28 mouse cellular contexts compared by ENCODE assay signal in the genomic region with DNA sequence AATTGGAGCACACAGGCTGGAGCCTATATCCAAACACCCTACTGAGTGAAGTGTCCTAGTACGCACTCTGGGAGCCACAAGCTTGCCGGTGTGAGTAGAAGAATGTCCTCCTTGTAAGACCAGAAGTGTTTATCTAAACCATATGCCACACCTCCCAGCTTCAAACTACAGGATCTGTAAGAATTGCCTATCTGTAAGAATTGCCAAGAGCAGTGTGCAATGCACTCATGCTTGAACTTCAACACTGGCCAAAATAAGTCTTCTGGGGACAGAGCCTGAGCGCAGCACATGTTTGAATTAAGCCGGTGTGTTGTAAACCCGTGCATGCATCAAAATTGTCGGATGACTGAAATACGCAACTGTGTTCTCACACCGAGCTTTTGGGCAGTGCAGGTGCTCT. TPM values are rescaled to one million over a fixed set of nuclear protein-coding genes. Genes with fewer than 3 reads are reported as not detected.
DNase-seq lines count a peak whose midpoint lies in the region; ATAC-seq and TF ChIP-seq lines count a peak whose summit lies in the region.
"Had no signal": no experiment of that assay in that cellular context is flagged by ENCODE, and none has a peak within 500 bp of the region (broad histone marks: within the 10 kb centered on the region; RNA-seq: fewer than 3 reads in every experiment).

No protein-coding gene starts in this region.

- H3K4me3 ChIP-seq in lung, adult 2 months (replicated peaks; ENCODE audit: extremely low read depth, low read depth, low read length): no peak overlapping the region
- H3K4me3 ChIP-seq in liver, embryonic 16.5 days (ENCODE audit: low read depth, low read length): no peak overlapping the region
- H3K4me3 ChIP-seq in lung, embryonic 16.5 days (ENCODE audit: low read length): no peak overlapping the region
- H3K4me3 ChIP-seq: embryonic facial prominence, embryonic 12.5 days; forebrain, embryonic 15.5 days; heart, embryonic 13.5 days; kidney, embryonic 15.5 days; limb, embryonic 12.5 days; midbrain, embryonic 10.5 days had no signal

- TF ChIP-seq CTCF in lung, adult 2 months (IDR thresholded peaks at IDR 0.05; ENCODE audit: insufficient read depth, low read length): no peak

- WGBS in lung, adult 2 months: 51% methylated on average over 8 of the region's 8 CpGs
- WGBS in liver, embryonic 16.5 days (ENCODE audit: insufficient replicate concordance): 65% methylated on average over 8 of the region's 8 CpGs
- 31% methylated on average over 8 of the region's 8 CpGs for WGBS in lung, embryonic 16.5 days

- H3K4me2 ChIP-seq in liver, embryonic 16.5 days (ENCODE audit: low read depth, low read length): peak overlapping the region; percentile 30; the same call in 1 of the 2 replicates
- 0 out of 2 replicates have a peak overlapping the region, but pooled peaks have one; percentile 18 for H3K4me2 ChIP-seq in lung, embryonic 16.5 days (ENCODE audit: low read depth, low read length)
- H3K4me2 ChIP-seq: embryonic facial prominence, embryonic 12.5 days; forebrain, embryonic 15.5 days; heart, embryonic 13.5 days; hindbrain, embryonic 14.5 days; kidney, embryonic 15.5 days; limb, embryonic 12.5 days had no signal

- DNase-seq in lung, adult 2 months: peak; percentile 35
- DNase-seq in lung, postnatal 14 days: no peak
- DNase-seq in yolk sac, embryonic 10.5 days (ENCODE audit: low spot score): peak; percentile 14
- no peak for DNase-seq in cerebellum, adult 18-20 months
- DNase-seq: adrenal gland, adult 2 months; adrenal gland, postnatal 36 days; B cell, adult 2 months; cerebellum, adult 9-10 months; embryo, embryonic 11 days; heart, postnatal 10 days; kidney, adult 11 months; kidney, postnatal 25 days; right cerebral cortex, postnatal 25 days; thymus, adult 2 months; thymus, postnatal 36 days had no signal

- peak overlapping the region; percentile 85 for H3K27ac ChIP-seq in liver, embryonic 16.5 days (ENCODE audit: low read length)
- H3K27ac ChIP-seq in lung, embryonic 16.5 days (ENCODE audit: low read length): no peak overlapping the region
- H3K27ac ChIP-seq: embryonic facial prominence, embryonic 12.5 days; forebrain, embryonic 15.5 days; heart, embryonic 13.5 days; hindbrain, embryonic 14.5 days; kidney, embryonic 15.5 days; limb, embryonic 12.5 days; midbrain, embryonic 10.5 days had no signal

- H3K27me3 ChIP-seq in liver, embryonic 16.5 days (ENCODE audit: control insufficient read depth, insufficient read depth, low read depth, low read length): no peaks in the 10 kb centered on the region
- H3K27me3 ChIP-seq in lung, embryonic 16.5 days (ENCODE audit: control insufficient read depth, insufficient read depth, low read depth, low read length): no peaks in the 10 kb centered on the region
- H3K27me3 ChIP-seq: CH12.LX; embryonic facial prominence, embryonic 12.5 days; forebrain, embryonic 15.5 days; limb, embryonic 12.5 days had no signal

- TF ChIP-seq POLR2A in lung, adult 2 months (IDR thresholded peaks at IDR 0.05; ENCODE audit: borderline replicate concordance, extremely low read depth, low read depth, low read length): no peak

- no peaks in the 10 kb centered on the region; the same call in 1 of the 2 replicates for H3K4me1 ChIP-seq in lung, adult 2 months (ENCODE audit: control insufficient read depth, insufficient read depth, low read length)
- no peaks in the 10 kb centered on the region; the same call in 1 of the 2 replicates for H3K4me1 ChIP-seq in liver, embryonic 16.5 days (ENCODE audit: control insufficient read depth, low read depth, low read length)
- peaks cover 5% of the 10 kb centered on the region; the same call in 1 of the 2 replicates for H3K4me1 ChIP-seq in lung, embryonic 16.5 days (replicated peaks; ENCODE audit: control insufficient read depth, insufficient read depth, low read length)
- H3K4me1 ChIP-seq: forebrain, embryonic 15.5 days; heart, embryonic 13.5 days; kidney, embryonic 15.5 days; midbrain, embryonic 10.5 days had no signal

- H3K9ac ChIP-seq in liver, embryonic 16.5 days (ENCODE audit: low read depth, low read length): no peak overlapping the region
- H3K9ac ChIP-seq in lung, embryonic 16.5 days (ENCODE audit: low read length): no peak overlapping the region
- H3K9ac ChIP-seq: embryonic facial prominence, embryonic 12.5 days; forebrain, embryonic 15.5 days; heart, embryonic 13.5 days; hindbrain, embryonic 14.5 days; kidney, embryonic 15.5 days; limb, embryonic 12.5 days had no signal

- no peaks in the 10 kb centered on the region for H3K36me3 ChIP-seq in liver, embryonic 16.5 days (ENCODE audit: control insufficient read depth, insufficient read depth)
- no peaks in the 10 kb centered on the region for H3K36me3 ChIP-seq in lung, embryonic 16.5 days (ENCODE audit: control insufficient read depth, insufficient read depth, low read length)
- H3K36me3 ChIP-seq: embryonic facial prominence, embryonic 12.5 days; forebrain, embryonic 15.5 days; heart, embryonic 13.5 days; kidney, embryonic 15.5 days; limb, embryonic 12.5 days; midbrain, embryonic 10.5 days had no signal

- peak; percentile 81 for ATAC-seq in liver, embryonic 16.5 days (ENCODE audit: low read depth)
- ATAC-seq in lung, embryonic 16.5 days (ENCODE audit: low read depth): peak; percentile 83
- no peak for ATAC-seq in frontal cortex, adult (ENCODE audit: low TSS enrichment)
- ATAC-seq: activated CD4-positive, CD25-positive, alpha-beta regulatory T cell, adult 4 months; forebrain, embryonic 15.5 days; midbrain, embryonic 16.5 days had no signal

- H3K9me3 ChIP-seq in liver, embryonic 16.5 days (replicated peaks; ENCODE audit: control insufficient read depth, low read length): no peaks in the 10 kb centered on the region
- H3K9me3 ChIP-seq in lung, embryonic 16.5 days (ENCODE audit: control insufficient read depth, low read length): no peaks in the 10 kb centered on the region
- H3K9me3 ChIP-seq: embryonic facial prominence, embryonic 12.5 days; forebrain, embryonic 15.5 days; heart, embryonic 13.5 days; kidney, embryonic 15.5 days; limb, embryonic 12.5 days; midbrain, embryonic 10.5 days had no signal

RNA-seq across cellular contexts. Expression of a gene that starts 21.0 kb away (rescaled TPM):
- 0.43 and 5.7 TPM in 2 replicates for polyA plus RNA-seq in lung, adult 2 months (2012; rRNA removed)
- polyA plus RNA-seq in liver, embryonic 16.5 days (2015; fragmentation: Nextera tagmentation; extraction: Ambion mirVana): 100 and 122 TPM in 2 replicates
- 1.6 and 3.5 TPM in 2 replicates for polyA plus RNA-seq in lung, embryonic 16.5 days (2015; fragmentation: Nextera tagmentation; extraction: Ambion mirVana)

Comparison
In these comparisons a context has a peak if more than half of its experiments do, and no peak if none do; other contexts are left out.
1. DNase-seq: peak in lung, adult 2 months (single experiment) and yolk sac, embryonic 10.5 days (single experiment); none in lung, postnatal 14 days (single experiment) and cerebellum, adult 18-20 months (0 of 2).
2. RNA of a gene that starts 21.0 kb away (polyA plus RNA-seq): 100 to 122 TPM in liver, embryonic 16.5 days; 0.43 to 5.7 TPM in lung, adult 2 months and 1.6 to 3.5 TPM in lung, embryonic 16.5 days; every median in the first group is over 10 times any median in the second.